Mouse (Mus musculus) myocyte (in vitro differentiated cells): ENCODE results near the gene Cib1. TPM values are rescaled to one million over a fixed set of nuclear protein-coding genes. Genes with fewer than 3 reads are reported as not detected.

Experiments
- H3K27me3 ChIP-seq: one replicate; pipeline ENCODE4 v1.6.1; 2011; ENCODE audit not compliant: control insufficient read depth, insufficient read depth, insufficient read length
- H3K36me3 ChIP-seq: one replicate; pipeline ENCODE4 v1.6.1; 2011; ENCODE audit not compliant: control insufficient read depth, insufficient read depth
- H3K4me2 ChIP-seq: one replicate; pipeline ENCODE4 v1.6.1; 2011; ENCODE audit warnings: low read depth, control low read depth
- H3K4me3 ChIP-seq: one replicate; pipeline ENCODE4 v1.5.1; 2011; ENCODE audit warnings: mild to moderate bottlenecking, control low read depth, moderate library complexity
- H3K79me2 ChIP-seq: one replicate; pipeline ENCODE4 v1.6.1; 2011; ENCODE audit not compliant: control insufficient read depth, insufficient read depth
- H3ac ChIP-seq: one replicate; pipeline ENCODE4 v1.6.1; 2011; ENCODE audit not compliant: control insufficient read depth, insufficient read length
- CEBPB ChIP-seq: IDR thresholded peaks from 2 replicates; pipeline ENCODE4 v1.6.1; 2011; ENCODE audit warnings: mild to moderate bottlenecking, moderate library complexity; ENCODE audit not compliant: poor library complexity, insufficient read depth, severe bottlenecking
- E2F4 ChIP-seq: IDR thresholded peaks from one replicate; pipeline ENCODE4 v1.6.1; 2011; ENCODE audit warnings: mild to moderate bottlenecking, control low read depth, moderate library complexity; ENCODE audit not compliant: insufficient read depth
- MAX ChIP-seq: IDR thresholded peaks from one replicate; pipeline ENCODE4 v1.6.1; 2011; ENCODE audit warnings: low read depth, mild to moderate bottlenecking, control low read depth
- MYOD1 ChIP-seq, 3 experiments: IDR thresholded peaks; one replicate each; pipeline ENCODE4 v1.6.1; 2011; ENCODE audit warnings: control low read depth in 2 of 3, low read depth in 2 of 3, mild to moderate bottlenecking in 2 of 3, moderate library complexity in 1 of 3; ENCODE audit not compliant: insufficient read length in 2 of 3, control insufficient read depth in 1 of 3
- MYOG ChIP-seq, 3 experiments: IDR thresholded peaks; one replicate each; pipeline ENCODE4 v1.6.1; 2011; ENCODE audit warnings: control low read depth in 2 of 3, low read depth in 2 of 3, mild to moderate bottlenecking in 2 of 3; ENCODE audit not compliant: insufficient read length in 2 of 3, control insufficient read depth in 1 of 3, insufficient read depth in 1 of 3
- POLR2A ChIP-seq: IDR thresholded peaks from one replicate; pipeline ENCODE4 v1.6.1; 2011; ENCODE audit warnings: low read depth, mild to moderate bottlenecking, control low read depth, moderate library complexity; ENCODE audit not compliant: insufficient read length
- POLR2AphosphoS2 ChIP-seq: IDR thresholded peaks from one replicate; pipeline ENCODE4 v1.6.1; 2011; ENCODE audit warnings: low read depth, control low read depth; ENCODE audit not compliant: insufficient read length
- TCF3 ChIP-seq: IDR thresholded peaks from one replicate; pipeline ENCODE4 v1.6.1; 2011; ENCODE audit warnings: low read depth, control low read depth; ENCODE audit not compliant: insufficient read length
- USF1 ChIP-seq: IDR thresholded peaks from one replicate; pipeline ENCODE4 v1.6.1; 2011; ENCODE audit warnings: low read depth, mild to moderate bottlenecking, control low read depth, moderate library complexity
- polyA plus RNA-seq: library from polyadenylated mRNA; unstranded; fragments of >200 nt; fragmentation: generic; extraction: Trizol; gene quantifications from one replicate; pipeline ENCODE4 v1.2.1, GENCODE M21; 2012; ENCODE audit warnings: missing spikeins

Gene Cib1
- polyA plus RNA-seq, 1 experiment: 98.7 TPM

DNA sequence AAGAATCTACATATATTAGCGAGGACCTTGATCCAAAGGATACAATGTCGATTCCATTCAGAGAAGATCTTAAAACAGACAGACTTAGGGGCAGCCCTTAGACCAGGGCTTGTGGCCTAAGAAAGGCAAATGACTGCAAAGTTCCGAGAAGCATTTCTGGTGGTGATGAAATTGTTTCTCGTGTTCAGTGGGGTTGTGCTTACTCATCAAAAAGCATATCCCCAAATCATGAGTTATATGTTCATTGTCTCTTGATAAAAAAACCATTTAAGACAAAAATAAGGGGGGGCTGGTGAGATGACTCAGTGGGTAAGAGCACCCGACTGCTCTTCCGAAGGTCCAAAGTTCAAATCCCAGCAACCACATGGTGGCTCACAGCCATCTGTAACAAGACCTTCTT, 53.3 kb downstream of the Cib1 start:
- H3K27me3 ChIP-seq: no peaks in the 10 kb centered on the region
- no peak for TF ChIP-seq MYOG (IDR thresholded peaks at IDR 0.05; ENCODE audit: control insufficient read depth in 1 of 3, insufficient read depth in 1 of 3, insufficient read length in 2 of 3, low read depth in 2 of 3)
- no peak for TF ChIP-seq POLR2A
- no peak for TF ChIP-seq MAX
- no peak for TF ChIP-seq CEBPB
- TF ChIP-seq E2F4: no peak
- TF ChIP-seq USF1: no peak
- TF ChIP-seq POLR2AphosphoS2: no peak
- TF ChIP-seq MYOD1 (IDR thresholded peaks at IDR 0.05; ENCODE audit: control insufficient read depth in 1 of 3, insufficient read length in 2 of 3, low read depth in 2 of 3): no peak
- no peak for TF ChIP-seq TCF3
- H3ac ChIP-seq: no peak overlapping the region
- H3K36me3 ChIP-seq: no peaks in the 10 kb centered on the region
- H3K4me3 ChIP-seq: no peak overlapping the region
- H3K4me2 ChIP-seq: no peak overlapping the region
- no peaks in the 10 kb centered on the region for H3K79me2 ChIP-seq

DNA sequence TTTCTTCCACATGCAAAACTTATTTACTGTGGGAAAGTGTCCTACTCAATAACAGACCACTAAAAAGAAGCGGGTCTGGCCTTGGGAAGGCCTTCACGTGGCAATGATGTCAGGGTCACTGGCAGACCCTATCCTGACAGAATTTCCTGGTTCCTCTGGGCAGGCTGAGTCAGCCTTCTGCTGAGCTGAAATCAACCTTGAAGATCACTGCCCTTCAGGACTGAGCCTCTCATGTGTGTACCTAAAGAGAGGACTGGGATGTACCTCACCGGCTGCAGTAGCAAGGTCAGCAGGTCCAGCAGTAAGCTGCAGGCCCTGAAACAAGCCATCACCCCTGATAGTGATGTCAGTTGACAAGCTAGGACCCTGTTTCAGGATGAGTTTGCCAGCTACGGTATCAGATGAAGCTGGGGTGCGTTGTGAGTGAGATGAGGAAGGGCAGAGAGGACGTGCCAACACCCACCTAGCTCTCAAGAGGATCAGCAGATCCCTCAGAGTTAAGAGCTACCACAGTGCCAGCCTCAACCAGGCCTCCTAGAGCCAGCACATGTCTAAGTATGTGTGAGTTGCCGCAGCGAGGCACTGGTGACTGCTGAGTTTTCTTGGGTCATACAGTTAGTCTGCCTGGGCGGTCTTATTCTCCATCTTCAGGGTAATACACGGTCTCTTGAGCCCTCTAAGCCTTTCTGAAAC, 54.4 kb downstream of the Cib1 start:
- H3K4me3 ChIP-seq: no peak overlapping the region
- no peaks in the 10 kb centered on the region for H3K79me2 ChIP-seq
- H3K4me2 ChIP-seq: no peak overlapping the region
- no peak overlapping the region for H3ac ChIP-seq
- no peaks in the 10 kb centered on the region for H3K36me3 ChIP-seq
- no peak for TF ChIP-seq TCF3
- H3K27me3 ChIP-seq: no peaks in the 10 kb centered on the region

DNA sequence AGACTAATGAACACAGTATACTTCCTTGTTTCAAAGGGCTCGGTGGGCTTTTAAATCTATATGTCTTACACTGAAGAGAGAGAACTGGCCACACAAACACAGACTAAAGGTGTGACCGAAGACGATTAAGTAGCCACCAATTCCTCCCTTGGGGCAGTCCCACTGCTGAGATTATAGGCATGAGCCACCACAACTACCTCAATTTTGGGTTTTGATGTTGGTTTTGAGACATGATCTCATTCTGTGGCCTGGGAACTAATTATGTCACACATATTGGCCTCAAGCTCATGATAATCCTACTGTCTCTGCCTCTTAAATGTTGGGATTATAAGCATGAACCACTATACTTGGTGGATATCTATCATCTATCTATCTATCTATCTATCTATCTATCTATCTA, 55.2 kb downstream of the Cib1 start:
- Histone ChIP-seq H3ac (no peak overlapping the region), H3K4me2 (no peak overlapping the region), H3K4me3 (no peak overlapping the region), H3K27me3 (no peaks in the 10 kb centered on the region), H3K36me3 (no peaks in the 10 kb centered on the region), H3K79me2 (no peaks in the 10 kb centered on the region)
- TF ChIP-seq USF1: no peak

Other genes with a start within 250 kb of the Cib1 start
- 5.3 TPM for gene Zfp710, start 208.0 kb downstream of the Cib1 start, polyA plus RNA-seq
- gene Idh2, start 117.4 kb downstream of the Cib1 start, polyA plus RNA-seq: 159 TPM
- gene Sema4b, start 46.0 kb downstream of the Cib1 start, polyA plus RNA-seq: 11.4 TPM
- 0.91 TPM for gene Gdpgp1, start 52 bp upstream of the Cib1 start, polyA plus RNA-seq
- 0.24 TPM for gene Ttll13, start 13.6 kb upstream of the Cib1 start, polyA plus RNA-seq
- gene Ngrn, start 28.4 kb upstream of the Cib1 start, polyA plus RNA-seq: 55.0 TPM
- gene Vps33b, start 36.8 kb upstream of the Cib1 start, polyA plus RNA-seq: 4.8 TPM
- gene Prc1, start 61.6 kb upstream of the Cib1 start, polyA plus RNA-seq: 25.5 TPM
- gene Rccd1, start 91.6 kb upstream of the Cib1 start, polyA plus RNA-seq: 8.4 TPM
- 38.4 TPM for gene Unc45a, start 108.2 kb upstream of the Cib1 start, polyA plus RNA-seq
- gene Hddc3, start 110.3 kb upstream of the Cib1 start, polyA plus RNA-seq: 83.3 TPM
- gene Man2a2, start 138.6 kb upstream of the Cib1 start, polyA plus RNA-seq: 35.7 TPM
- gene Fes, start 155.1 kb upstream of the Cib1 start, polyA plus RNA-seq: 0.54 TPM
- gene Furin, start 172.6 kb upstream of the Cib1 start, polyA plus RNA-seq: 64.1 TPM